Mouse (Mus musculus) retina, embryonic 14.5 days (tissue): Measurements from ENCODE around the gene Zbed5.
"Not testable (repeated sequence)": the region's sequence is repeated elsewhere in the genome, so short reads cannot be mapped to it uniquely, and the experiment has no call there.

ENCODE experiments used
- DNase-seq: peaks from one replicate; pipeline ENCODE4 v3.0.0-alpha.2; 2015; ENCODE audit warnings: low spot score

Gene Zbed5

GRCm38 (mm10) chr5:129895198-129896088, at the start of gene Zbed5:
Gene Zbed5 (plus strand): TSS chr5:129895723.
- peak; percentile 97 for DNase-seq

- peak; percentile 99 for DNase-seq
Measured at GRCm38 (mm10) chr5:129846752-129847557, 48.6 kb upstream of the Zbed5 start, which contains the start of gene Sumf2. Gene Sumf2 (plus strand): TSS chr5:129846986.

- DNase-seq, result no peak
Measured at GRCm38 (mm10) chr5:129847558-129847820, 48.0 kb upstream of the Zbed5 start.

DNA sequence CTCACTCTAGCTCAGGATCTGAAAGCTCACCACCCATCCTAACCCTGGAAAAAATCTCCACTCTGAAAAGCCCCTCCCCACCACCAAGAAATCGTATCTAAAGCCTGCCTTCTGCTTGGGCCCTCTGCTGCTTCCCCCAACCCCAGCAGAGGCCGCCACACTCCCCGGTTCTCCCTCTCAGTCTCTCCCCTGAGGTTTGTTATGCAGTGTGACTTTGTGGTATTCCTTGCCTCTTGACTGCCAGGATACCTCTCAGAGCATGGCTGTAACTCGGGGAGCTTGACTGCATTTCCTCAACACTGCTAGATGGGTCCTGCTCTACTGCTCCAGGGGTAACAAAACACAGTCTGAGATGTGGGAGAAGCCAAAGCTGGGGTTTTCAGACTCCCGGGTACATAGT, 40.4 kb upstream of the Zbed5 start:
- DNase-seq, result no peak

- DNase-seq, result no peak
Measured at GRCm38 (mm10) chr5:129856414-129856813, 39.1 kb upstream of the Zbed5 start.

GRCm38 (mm10) chr5:129862325-129862724, 33.2 kb upstream of the Zbed5 start:
- DNase-seq, result no peak

DNA sequence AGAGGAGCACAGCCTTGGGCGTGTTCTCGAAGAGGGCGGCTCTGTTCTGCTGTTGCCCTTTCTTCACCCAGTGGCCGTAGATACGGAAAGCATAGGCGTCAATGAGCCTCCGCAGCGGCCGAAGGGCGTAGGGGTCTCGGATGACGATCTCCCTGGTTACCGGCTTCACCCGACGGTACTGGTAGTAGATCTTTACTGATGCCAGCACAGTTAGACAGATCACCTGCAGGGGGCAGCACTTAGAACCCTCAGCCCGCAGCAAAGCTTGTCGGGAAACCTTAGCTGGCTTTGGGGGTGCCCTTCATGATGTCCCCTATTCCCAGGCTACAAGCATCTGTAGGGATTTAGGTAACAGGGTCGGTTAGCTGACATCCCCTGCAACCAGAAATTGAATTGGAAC, 31.1 kb upstream of the Zbed5 start:
- DNase-seq, result peak; percentile 64

DNA sequence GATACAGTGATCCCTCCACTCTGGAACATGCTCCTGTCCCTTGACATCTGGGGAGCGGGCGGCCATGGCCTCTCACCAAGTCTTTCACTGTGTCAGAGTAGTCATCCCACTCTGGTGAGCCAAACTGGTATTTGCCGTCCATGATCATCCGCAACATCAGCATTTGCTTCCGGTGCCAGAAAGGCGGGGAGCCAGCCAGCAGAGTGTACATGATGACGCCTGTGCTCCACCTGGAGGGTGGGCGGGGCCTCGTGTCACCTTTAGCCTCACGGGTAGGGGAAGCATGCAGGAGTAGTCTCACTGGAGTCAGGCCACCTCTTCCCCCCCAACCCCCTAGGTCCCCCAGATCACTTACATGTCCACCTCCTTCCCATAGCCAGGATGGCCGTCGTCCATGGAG, 29.7 kb upstream of the Zbed5 start:
- no peak for DNase-seq

- no peak for DNase-seq
Measured at GRCm38 (mm10) chr5:129869238-129869995, 26.1 kb upstream of the Zbed5 start.

DNA sequence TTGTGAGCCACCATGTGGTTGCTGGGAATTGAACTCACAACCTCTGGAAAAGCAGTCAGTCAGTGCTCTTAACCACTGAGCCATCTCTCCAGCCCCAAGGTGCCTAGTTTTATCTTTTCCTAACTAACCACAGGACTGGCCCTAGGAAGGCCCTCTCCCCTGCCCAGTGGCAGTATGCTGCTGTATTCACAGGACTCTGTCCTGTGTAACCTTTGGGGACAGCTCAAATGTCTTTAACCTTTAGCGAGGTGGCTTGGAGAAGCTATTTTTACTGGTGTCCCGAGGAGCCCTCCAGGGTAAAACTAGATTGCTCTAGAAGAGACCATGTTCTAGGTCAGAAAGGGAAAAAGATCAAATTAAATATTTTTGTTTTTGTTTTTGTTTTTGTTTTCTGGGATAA, 24.3 kb upstream of the Zbed5 start:
- DNase-seq, result no peak

- DNase-seq, result no peak
Measured at GRCm38 (mm10) chr5:129873942-129874341, 21.6 kb upstream of the Zbed5 start.

DNA sequence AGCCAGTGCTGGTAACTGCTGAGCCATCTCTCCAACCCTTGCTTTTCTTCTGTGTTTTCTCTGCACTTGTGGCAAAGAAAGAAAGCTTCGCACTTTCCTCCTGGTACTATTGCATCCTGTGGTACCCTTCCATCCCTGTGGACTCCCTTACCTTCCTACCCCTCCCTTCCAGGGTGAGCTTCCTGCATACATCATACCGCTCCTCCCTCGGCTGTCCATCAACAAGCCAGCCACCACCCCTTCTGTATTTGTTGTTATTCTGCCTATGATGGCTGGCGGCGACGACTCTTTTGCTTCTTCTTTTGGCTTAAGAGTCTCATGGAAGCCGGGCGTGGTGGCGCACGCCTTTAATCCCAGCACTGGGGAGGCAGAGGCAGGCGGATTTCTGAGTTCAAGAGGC, 20.4 kb upstream of the Zbed5 start:
- no peak for DNase-seq

GRCm38 (mm10) chr5:129877731-129878455, 17.6 kb upstream of the Zbed5 start:
- no peak for DNase-seq

DNA sequence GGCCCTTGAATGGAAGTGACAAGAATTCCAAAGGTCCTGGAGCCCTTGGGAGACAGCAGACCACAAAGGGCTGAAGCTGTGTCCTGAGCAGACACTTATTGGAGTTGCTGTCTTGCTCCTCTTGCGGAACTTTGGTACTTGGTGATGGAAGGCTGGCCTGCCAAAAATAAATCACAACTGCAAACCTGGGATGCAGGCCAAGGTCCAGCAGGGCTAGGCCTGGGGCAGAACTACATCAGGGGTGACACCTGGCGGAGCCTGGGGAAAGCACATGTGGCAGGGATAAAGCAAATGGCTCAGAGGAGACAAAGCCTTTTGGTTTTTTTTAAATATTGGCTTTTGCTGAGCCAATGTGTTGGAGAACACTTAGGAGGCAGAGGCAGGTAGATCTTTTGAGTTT, 16.6 kb upstream of the Zbed5 start:
- peak; percentile 44 for DNase-seq

DNA sequence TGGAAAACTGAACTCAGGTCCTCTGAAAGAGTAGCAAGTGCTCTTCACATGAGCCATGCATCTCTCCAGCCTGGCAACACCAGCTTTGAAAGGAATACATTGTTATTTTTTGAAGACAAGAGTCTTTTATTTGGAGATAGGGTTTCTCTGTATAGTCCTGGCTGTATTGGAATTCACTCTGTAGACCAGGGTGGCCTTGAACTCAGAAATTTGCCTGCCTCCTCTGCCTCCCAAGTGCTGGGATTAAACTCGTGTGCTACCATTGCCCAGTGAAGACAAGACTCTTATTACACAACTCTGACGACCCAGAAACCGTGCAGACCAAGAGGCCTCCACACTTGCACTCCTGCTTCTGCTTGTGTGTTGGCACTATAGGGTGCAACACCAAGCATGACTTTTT, 15.6 kb upstream of the Zbed5 start:
- DNase-seq, result no peak

GRCm38 (mm10) chr5:129886271-129886670, 9.3 kb upstream of the Zbed5 start:
- DNase-seq, result no peak

DNA sequence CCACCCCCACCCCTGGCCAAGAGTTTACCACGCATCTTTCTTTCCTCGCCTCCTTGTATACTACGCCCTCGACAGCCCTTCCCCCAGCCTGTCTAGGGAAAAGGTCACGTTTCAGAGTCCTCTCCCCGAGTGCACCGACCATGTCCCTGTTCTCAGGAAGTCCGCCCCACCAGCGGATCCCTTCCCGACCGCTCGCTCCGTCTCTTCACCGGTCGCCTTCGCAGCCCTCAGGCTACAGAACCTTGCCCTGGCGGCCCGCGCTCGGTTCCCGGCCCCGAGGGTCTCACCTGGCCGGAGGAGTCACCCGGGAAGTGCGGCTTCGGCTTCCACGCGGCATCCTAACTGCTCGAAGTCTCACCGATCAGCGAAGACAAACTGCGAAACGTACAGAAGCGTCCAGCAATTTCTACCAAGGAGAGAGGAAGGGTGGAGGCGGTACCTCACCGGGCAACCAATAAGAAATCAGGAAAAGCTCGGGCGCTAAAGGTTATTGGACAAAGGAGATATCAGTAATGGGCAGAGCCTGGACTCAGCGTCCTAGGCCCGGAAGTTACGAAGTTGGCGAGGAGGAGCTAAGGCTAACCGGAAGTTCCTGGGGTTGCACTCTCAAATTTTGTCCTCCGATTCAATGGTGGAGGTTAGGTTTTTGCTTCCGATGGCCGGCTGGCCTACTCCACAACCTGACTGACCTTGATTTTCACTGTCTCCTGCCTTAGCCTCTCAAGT, 8.4 kb upstream of the Zbed5 start, which contains the start of gene Chchd2:
Chchd2 (minus strand) TSS at position 560 of the 726 bp plus-strand sequence.
- DNase-seq, result peak; percentile 98

DNA sequence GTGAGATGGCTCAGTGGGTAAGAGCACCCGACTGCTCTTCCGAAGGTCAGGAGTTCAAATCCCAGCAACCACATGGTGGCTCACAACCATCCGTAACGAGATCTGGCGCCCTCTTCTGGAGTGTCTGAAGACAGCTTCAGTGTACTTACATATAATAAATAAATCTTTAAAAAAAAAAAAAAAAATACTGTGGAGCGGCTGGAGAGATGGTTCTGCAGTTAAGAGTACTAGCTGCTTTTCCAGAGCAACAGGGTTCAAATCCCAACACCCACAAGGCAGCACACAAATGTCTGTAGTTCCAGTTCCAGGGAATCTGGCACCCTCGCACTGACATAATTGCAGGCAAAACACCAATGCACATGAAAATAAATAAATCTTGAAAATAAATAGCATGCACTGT, 5.1 kb upstream of the Zbed5 start:
- DNase-seq, result not testable (repeated sequence)

- no peak for DNase-seq
Measured at GRCm38 (mm10) chr5:129898449-129898848, 2.9 kb downstream of the Zbed5 start, which contains the start of gene Phkg1. Gene Phkg1 (minus strand): TSS chr5:129898549.

- no peak for DNase-seq
Measured at GRCm38 (mm10) chr5:129907775-129908174, 12.3 kb downstream of the Zbed5 start.
